Mouse (Mus musculus) kidney, postnatal 36 days (tissue): ENCODE results near the gene Inpp5a.

Experiments
- DNase-seq, 2 experiments: peaks; one replicate each; pipeline ENCODE4 v3.0.0; 2021 to 2022; ENCODE audit warnings: mixed read lengths in 2 of 2

Gene Inpp5a

DNA sequence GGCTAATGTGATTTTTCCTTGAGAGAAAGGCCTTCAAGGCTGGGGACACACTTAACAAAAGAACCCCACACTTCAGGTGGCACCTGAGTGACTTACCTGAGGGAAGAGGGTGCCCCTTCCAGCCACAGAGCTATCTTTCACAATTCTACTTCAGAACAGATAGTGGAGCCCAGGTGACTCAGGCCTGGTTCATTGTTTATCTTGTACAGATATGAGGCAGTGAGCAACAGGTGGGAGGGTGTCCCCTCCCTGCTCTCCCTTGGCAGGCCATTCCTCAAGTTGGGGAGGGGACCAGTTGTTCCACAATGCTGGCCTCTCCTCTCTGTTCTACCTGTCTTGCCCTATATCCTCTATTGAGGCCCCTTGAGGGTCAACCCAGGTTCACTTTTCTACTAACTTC is 17.5 kb upstream of the Inpp5a start:
- no peak for DNase-seq

DNA sequence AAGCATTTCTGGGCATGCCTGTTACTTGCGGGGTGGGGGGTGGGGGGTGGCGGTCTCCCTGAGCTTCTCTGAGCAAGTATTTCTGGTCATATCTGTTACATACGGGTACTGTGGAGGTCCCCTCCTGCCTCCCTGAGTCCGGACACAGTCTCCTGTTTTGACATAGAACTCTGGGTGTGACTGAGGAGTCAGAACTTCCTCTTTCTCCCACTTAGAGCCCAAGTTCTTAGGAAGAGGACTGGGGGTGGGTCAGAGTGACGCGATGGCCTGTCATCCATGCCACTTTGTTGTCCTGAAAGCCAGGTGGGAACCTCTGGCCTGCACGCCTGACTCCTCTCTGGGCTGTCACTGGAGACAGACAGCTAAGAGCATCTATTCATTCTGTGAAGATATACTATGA is 11.5 kb upstream of the Inpp5a start:
- DNase-seq, result no peak

- DNase-seq, result no peak
Measured at GRCm38 (mm10) chr7:139378355-139378754, 10.6 kb upstream of the Inpp5a start.

- DNase-seq, result no peak
Measured at GRCm38 (mm10) chr7:139379745-139380144, 9.2 kb upstream of the Inpp5a start.

DNA sequence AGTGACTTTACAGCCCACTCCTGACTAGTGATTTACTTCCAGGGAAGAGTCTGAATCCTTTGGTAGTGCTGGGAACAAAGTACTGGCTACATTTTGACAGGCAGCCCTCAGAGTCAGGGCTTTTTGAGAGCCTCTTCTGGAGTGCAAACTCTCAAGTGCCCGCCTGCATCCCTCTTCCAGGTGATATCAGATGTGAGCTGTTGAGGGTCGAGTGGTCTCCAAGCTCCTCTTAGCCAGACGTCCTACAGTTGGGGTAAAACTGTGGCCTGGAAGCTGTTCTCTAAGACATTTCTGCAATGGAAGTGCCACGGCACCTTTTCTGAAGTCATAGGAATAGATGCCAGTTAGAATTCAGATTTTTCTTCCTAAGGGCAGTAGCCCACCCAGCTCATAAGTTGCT is 8.7 kb upstream of the Inpp5a start:
- DNase-seq, result no peak

DNA sequence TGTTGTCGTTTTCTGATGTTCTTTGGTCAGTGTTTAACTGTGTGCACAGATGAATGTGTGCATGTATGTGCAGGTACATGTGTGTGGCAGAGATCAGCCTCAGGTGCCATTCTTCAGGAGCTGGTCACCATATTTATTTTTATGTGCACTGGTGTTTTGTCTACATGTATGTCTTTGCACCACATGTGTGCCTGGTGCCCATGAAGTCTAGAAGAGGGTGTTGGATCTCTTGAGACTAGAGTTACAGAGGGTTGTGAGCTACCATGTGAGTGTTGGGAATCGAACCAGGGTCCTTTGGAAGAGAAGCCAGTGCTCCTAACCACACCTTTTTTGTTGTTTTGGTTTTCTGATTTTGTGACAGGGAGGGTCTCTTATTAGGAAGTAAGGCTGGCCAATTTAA is 7.0 kb upstream of the Inpp5a start:
- no peak for DNase-seq

- DNase-seq, result no peak
Measured at GRCm38 (mm10) chr7:139382796-139383195, 6.1 kb upstream of the Inpp5a start.

DNA sequence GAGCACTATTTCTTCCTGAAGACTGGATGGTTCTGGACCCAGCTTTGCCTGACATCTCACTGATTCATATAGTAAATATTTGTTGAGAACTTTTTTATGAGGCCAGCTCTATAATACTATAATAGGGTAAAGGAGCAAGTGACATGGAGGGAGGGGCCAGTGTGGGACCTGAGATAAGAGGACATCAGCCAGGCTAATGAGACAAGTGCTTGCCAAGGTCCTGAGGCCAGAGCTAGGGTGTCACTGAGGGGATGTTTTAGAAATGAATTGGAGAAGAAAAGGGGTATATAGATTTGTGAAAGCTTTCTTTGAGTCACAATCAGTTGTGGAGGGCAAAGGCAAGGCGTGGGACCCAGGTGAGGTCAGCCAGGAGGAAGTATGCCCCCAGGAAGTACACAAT is 4.4 kb upstream of the Inpp5a start:
- DNase-seq, result no peak

DNA sequence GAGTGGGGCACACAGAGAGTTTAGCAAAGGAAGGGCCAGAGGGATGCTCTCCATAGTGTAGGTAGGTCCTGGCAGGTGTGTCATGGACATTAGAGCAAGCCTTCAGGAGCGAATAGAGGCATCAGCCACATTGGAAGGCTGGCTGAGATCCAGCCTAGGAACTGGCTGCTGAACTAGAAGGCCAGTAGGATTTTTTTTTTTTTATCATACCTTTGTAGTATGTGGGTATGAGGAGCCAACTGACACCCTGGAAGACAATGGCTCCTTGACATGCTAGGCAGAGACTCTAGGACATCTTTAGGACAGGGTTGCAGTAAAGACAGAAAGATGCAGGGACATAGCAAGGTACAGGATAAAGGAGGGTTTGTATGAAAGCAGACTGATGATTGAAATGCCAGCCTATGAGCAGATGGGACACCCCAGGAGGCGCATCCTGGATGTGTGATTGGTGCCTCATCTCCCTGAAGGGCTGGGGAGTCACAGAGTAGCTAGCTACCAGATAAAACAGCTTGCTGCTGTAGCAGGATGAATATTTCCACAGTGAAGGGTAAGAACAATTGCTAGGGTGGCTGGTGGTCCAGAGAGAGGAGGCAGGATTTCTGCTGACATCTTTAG is 3.9 kb upstream of the Inpp5a start:
- DNase-seq, result no peak

- no peak for DNase-seq
Measured at GRCm38 (mm10) chr7:139386933-139387690, 1.8 kb upstream of the Inpp5a start.

DNA sequence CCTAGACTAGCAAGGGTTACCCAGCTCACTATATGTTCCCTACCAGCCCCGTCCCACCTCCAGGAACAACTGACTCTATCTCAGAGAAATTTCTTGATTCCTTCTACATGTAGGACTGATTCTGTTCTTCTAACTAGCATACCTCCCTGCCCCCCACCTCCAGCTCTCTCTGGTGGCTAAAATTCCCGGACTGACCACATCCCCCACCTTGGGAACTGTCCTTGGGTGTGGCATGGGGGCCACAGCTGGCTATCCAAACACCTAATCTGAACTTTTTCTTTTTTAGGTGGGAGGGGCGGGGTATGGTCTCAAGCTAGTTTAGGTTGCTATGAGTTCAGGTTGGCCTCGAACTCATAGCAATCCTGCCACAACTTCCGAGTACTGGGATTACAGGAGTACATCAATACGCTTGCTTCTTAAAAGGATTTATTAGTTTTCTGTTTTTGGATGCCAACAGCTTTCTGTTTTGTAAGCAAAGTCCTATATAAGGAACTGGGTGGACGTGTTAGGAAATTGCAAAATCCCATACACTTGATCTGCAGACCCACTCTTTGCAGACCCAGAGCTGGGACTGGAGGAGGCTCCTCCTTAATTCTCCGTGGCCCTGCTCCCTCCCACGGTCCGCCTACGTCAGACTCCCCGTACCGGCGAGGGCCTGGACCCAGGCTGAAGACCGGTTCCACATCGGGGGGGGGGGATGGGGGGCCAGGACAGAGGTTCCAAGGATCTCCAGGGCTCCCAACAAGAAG is 814 bp upstream of the Inpp5a start:
- DNase-seq, result no peak

- peak in 1 of 2 experiments; percentile 38 for DNase-seq
Measured at GRCm38 (mm10) chr7:139389213-139389761, 378 bp downstream of the Inpp5a start.

DNA sequence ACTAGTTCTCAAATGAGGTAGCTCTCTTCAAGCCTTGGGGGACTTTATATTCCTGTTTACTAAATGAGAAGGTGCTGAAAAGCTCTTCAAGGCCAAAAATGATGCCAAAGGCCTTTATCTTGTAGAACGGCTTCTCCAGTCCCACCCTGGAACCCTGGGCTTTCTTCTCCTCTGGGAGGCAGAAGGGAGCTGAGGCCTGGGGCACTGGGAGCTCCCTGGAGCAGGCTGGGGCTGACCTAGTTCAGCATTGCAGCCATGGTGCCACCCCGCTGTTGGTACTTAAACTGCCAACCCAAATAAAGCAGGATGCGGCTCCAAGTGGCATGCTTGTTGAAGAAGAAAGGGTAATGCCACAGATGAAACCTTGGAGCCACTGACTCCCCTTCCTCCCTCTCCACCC is 1.5 kb downstream of the Inpp5a start:
- no peak for DNase-seq

- no peak for DNase-seq
Measured at GRCm38 (mm10) chr7:139390926-139391325, 2.0 kb downstream of the Inpp5a start.

- no peak for DNase-seq
Measured at GRCm38 (mm10) chr7:139391691-139392090, 2.8 kb downstream of the Inpp5a start.

- no peak for DNase-seq
Measured at GRCm38 (mm10) chr7:139392106-139392505, 3.2 kb downstream of the Inpp5a start.

- peak in 1 of 2 experiments; percentile 44 for DNase-seq
Measured at GRCm38 (mm10) chr7:139392691-139393235, 3.9 kb downstream of the Inpp5a start.

GRCm38 (mm10) chr7:139397521-139397920 is 8.6 kb downstream of the Inpp5a start:
- DNase-seq, result peak; percentile 60 to 72

GRCm38 (mm10) chr7:139398111-139398510 is 9.2 kb downstream of the Inpp5a start:
- DNase-seq, result peak; percentile 31 to 40

DNA sequence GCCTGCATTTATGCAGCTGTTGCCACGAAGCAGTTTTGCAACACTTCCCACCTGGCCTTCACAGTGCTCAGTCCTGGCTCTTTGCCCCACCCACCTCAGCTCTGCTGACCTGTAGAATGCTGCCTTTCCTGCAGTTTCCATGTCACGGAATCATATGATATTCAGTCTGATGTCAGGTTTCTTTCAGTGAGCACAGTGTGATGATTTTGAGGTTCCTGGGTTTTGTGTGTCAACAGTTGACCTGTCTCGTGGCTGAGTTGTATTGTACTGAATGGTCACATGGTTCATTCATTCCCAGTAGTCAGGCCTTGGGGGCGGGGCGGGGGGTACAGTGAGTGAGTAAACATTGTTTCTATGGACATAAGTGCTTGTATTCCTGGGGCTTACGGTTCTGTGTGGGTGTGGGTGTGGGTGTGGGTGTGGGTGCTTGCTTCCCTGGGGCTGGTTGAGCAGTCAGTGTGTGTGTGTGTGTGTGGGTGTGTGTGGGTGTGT is 9.7 kb downstream of the Inpp5a start:
- peak; percentile 52 to 63 for DNase-seq

- no peak for DNase-seq
Measured at GRCm38 (mm10) chr7:139399572-139399971, 10.7 kb downstream of the Inpp5a start.

DNA sequence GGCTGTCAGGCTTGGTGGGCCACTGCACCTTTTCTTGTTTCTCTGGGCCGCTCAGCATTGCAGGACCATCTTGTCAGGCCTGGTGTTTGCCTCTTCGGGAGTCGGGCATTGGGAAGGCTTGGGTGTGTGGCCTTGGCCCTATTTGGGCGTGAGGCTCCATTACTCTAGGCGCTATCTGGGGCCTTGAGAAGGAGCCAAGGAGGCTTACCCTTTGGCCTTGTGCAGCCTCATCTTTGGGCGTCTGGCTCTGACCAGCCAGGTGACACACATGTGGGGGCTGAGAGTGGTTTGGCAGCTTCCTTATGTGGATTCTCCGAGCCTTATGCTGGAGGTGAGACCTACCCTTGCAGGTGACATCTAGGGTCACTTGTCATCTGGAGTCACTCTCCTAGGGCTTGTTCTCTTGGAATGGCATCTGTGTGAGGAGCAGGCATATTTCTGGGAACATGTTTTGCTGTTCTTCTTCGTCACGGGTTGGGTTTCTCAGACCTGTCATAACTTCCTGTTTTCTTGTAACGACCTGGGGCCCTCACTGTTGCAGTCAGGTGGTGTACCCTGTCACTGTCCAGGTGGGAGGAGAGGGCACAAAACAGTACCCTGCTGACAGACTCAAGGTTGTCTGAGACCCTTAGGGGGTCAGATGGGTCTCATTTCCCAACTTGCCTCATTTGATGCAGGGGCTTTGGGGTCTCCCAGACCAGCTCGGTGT is 11.2 kb downstream of the Inpp5a start:
- DNase-seq, result no peak
